Comparison of ENCODE assay signal across 9 mouse cellular contexts in genomic region chr16:32176896-32177686, GRCm38 (mm10). TPM values are rescaled to one million over a fixed set of nuclear protein-coding genes. Genes with fewer than 3 reads are reported as not detected.
DNase-seq lines count a peak whose midpoint lies in the region; ATAC-seq lines count a peak whose summit lies in the region.
"Had no signal": no experiment of that assay in that cellular context is flagged by ENCODE, and none has a peak within 500 bp of the region (broad histone marks: within the 10 kb centered on the region; RNA-seq: fewer than 3 reads in every experiment).

No protein-coding gene starts in this region.

- H3K9me3 ChIP-seq in neural tube, embryonic 11.5 days (ENCODE audit: control insufficient read depth, low read length) = no peaks in the 10 kb centered on the region
- H3K9me3 ChIP-seq in limb, embryonic 10.5 days (replicated peaks) = no peaks in the 10 kb centered on the region
- H3K9me3 ChIP-seq in midbrain, embryonic 13.5 days = no peaks in the 10 kb centered on the region

- no peaks in the 10 kb centered on the region for H3K4me1 ChIP-seq in neural tube, embryonic 11.5 days (ENCODE audit: control insufficient read depth, insufficient read depth, low read length)
- H3K4me1 ChIP-seq in limb, embryonic 10.5 days = peaks cover 7% of the 10 kb centered on the region
- peaks cover 5% of the 10 kb centered on the region for H3K4me1 ChIP-seq in midbrain, embryonic 13.5 days (replicated peaks)

- no peaks in the 10 kb centered on the region for H3K36me3 ChIP-seq in neural tube, embryonic 11.5 days (ENCODE audit: control insufficient read depth, insufficient read depth, low read length)
- no peaks in the 10 kb centered on the region for H3K36me3 ChIP-seq in limb, embryonic 10.5 days
- no peaks in the 10 kb centered on the region for H3K36me3 ChIP-seq in midbrain, embryonic 13.5 days

- H3K4me3 ChIP-seq in neural tube, embryonic 11.5 days (ENCODE audit: low read depth, low read length) = no peak overlapping the region
- no peak overlapping the region for H3K4me3 ChIP-seq in limb, embryonic 10.5 days
- no peak overlapping the region for H3K4me3 ChIP-seq in midbrain, embryonic 13.5 days (replicated peaks)

- no peak overlapping the region for H3K9ac ChIP-seq in neural tube, embryonic 11.5 days (ENCODE audit: low read length)
- H3K9ac ChIP-seq in midbrain, embryonic 13.5 days (replicated peaks) = no peak overlapping the region

- no peak for DNase-seq in neural tube, embryonic 11.5 days (ENCODE audit: low spot score)
- DNase-seq in neural tube, embryonic 10.5 days (ENCODE audit: extremely low spot score, low spot score) = no peak
- DNase-seq in limb, embryonic 10.5 days (ENCODE audit: low spot score) = no peak
- DNase-seq in thymus, postnatal 36 days = peak; percentile 73 to 81
- DNase-seq in cerebellum, postnatal 25 days = no peak
- no peak for DNase-seq in embryo, embryonic 10.5 days (ENCODE audit: low spot score)

- no peaks in the 10 kb centered on the region for H3K27me3 ChIP-seq in neural tube, embryonic 11.5 days (ENCODE audit: control insufficient read depth, insufficient read depth, low read length)
- no peaks in the 10 kb centered on the region for H3K27me3 ChIP-seq in limb, embryonic 10.5 days (ENCODE audit: low read depth, poor library complexity, severe bottlenecking)
- H3K27me3 ChIP-seq in midbrain, embryonic 13.5 days = no peaks in the 10 kb centered on the region

- ATAC-seq in neural tube, embryonic 11.5 days (ENCODE audit: insufficient read depth, low FRiP score, low TSS enrichment) = no peak
- peak; percentile 59 for ATAC-seq in erythroid progenitor cell, adult 5-6 weeks (replicated peaks; ENCODE audit: low FRiP score, poor library complexity, severe bottlenecking)
- ATAC-seq in midbrain, embryonic 13.5 days = no peak

- 52% methylated on average over 18 of the region's 18 CpGs for WGBS in neural tube, embryonic 11.5 days
- 62% methylated on average over 18 of the region's 18 CpGs for WGBS in limb, embryonic 10.5 days
- 51% methylated on average over 18 of the region's 18 CpGs for WGBS in midbrain, embryonic 13.5 days

- H3K27ac ChIP-seq in neural tube, embryonic 11.5 days (ENCODE audit: low read depth, low read length) = no peak overlapping the region
- peak overlapping the region; percentile 51; the same call in 1 of the 2 replicates for H3K27ac ChIP-seq in limb, embryonic 10.5 days
- H3K27ac ChIP-seq in midbrain, embryonic 13.5 days = no peak overlapping the region

- H3K4me2 ChIP-seq in neural tube, embryonic 11.5 days (ENCODE audit: low read depth) = 0 out of 2 replicates have a peak overlapping the region, but pooled peaks have one; percentile 2
- peak overlapping the region; percentile 15; the same call in 1 of the 2 replicates for H3K4me2 ChIP-seq in midbrain, embryonic 13.5 days (replicated peaks)

RNA-seq across cellular contexts. Expression of gene Bex6, which starts 2.5 kb away (rescaled TPM):
- 0.27 TPM in 1 of 2 replicates, not detected in the other for polyA plus RNA-seq in neural tube, embryonic 11.5 days (2014; fragmentation: Nextera tagmentation; extraction: Ambion mirVana)
- 6.1 and 7.1 TPM in 2 replicates for total RNA-seq in erythroid progenitor cell, adult 5-6 weeks (2015; ENCODE audit: low replicate concordance)
- total RNA-seq in erythroid progenitor cell, adult 5-6 weeks (2017; ENCODE audit: low replicate concordance) = 3.2 TPM in 1 of 2 replicates, not detected in the other
- 0.25 and 0.26 TPM in 2 replicates for polyA plus RNA-seq in limb, embryonic 10.5 days (2016; fragmentation: Nextera tagmentation; extraction: Ambion mirVana)
- polyA plus RNA-seq in midbrain, embryonic 13.5 days (2015; fragmentation: Nextera tagmentation; extraction: Ambion mirVana) = not detected in 2 replicates
- polyA plus RNA-seq: gonadal fat pad, adult 2 months had no signal

RNA-seq across cellular contexts. Expression of gene Nrros, which starts 11.7 kb away (rescaled TPM):
- polyA plus RNA-seq in neural tube, embryonic 11.5 days (2014; fragmentation: Nextera tagmentation; extraction: Ambion mirVana) = 8.0 and 8.3 TPM in 2 replicates
- total RNA-seq in erythroid progenitor cell, adult 5-6 weeks (2015; ENCODE audit: low replicate concordance) = 26.3 and 40.7 TPM in 2 replicates
- 8.7 and 11.8 TPM in 2 replicates for total RNA-seq in erythroid progenitor cell, adult 5-6 weeks (2017; ENCODE audit: low replicate concordance)
- polyA plus RNA-seq in limb, embryonic 10.5 days (2016; fragmentation: Nextera tagmentation; extraction: Ambion mirVana) = 7.5 and 9.7 TPM in 2 replicates
- 5.9 and 7.1 TPM in 2 replicates for polyA plus RNA-seq in midbrain, embryonic 13.5 days (2015; fragmentation: Nextera tagmentation; extraction: Ambion mirVana)

Comparison
In these comparisons a context has a peak if more than half of its experiments do, and no peak if none do; other contexts are left out.
1. DNase-seq: peak in thymus, postnatal 36 days (2 of 2); none in neural tube, embryonic 11.5 days (single experiment), neural tube, embryonic 10.5 days (single experiment), limb, embryonic 10.5 days (single experiment), cerebellum, postnatal 25 days (0 of 2) and embryo, embryonic 10.5 days (single experiment).